Mouse (Mus musculus): ENCODE measurements around the gene Cnrip1. TPM values are rescaled to one million over a fixed set of nuclear protein-coding genes. Genes with fewer than 3 reads are reported as not detected.

Gene Cnrip1
- polyA plus RNA-seq, 1 experiment from 2014 or later, result 93.1 TPM

Other genes starting within 250 kb of the Cnrip1 start
- 0.81 and 0.82 TPM in 2 replicates for gene Fbxo48, start 100.2 kb upstream of the Cnrip1 start, polyA plus RNA-seq (2015; fragmentation: Nextera tagmentation; extraction: Ambion mirVana)
- gene Plek, start 795 bp downstream of the Cnrip1 start, polyA plus RNA-seq (2015; fragmentation: Nextera tagmentation; extraction: Ambion mirVana), result 3.5 and 3.8 TPM in 2 replicates
- gene Ppp3r1, start 107.7 kb downstream of the Cnrip1 start, polyA plus RNA-seq (2015; fragmentation: Nextera tagmentation; extraction: Ambion mirVana), result 149 and 162 TPM in 2 replicates
- 22.5 and 23.0 TPM in 2 replicates for gene Wdr92, start 130.5 kb downstream of the Cnrip1 start, polyA plus RNA-seq (2015; fragmentation: Nextera tagmentation; extraction: Ambion mirVana)
- 48.5 and 50.6 TPM in 2 replicates for gene Pno1, start 160.0 kb downstream of the Cnrip1 start, polyA plus RNA-seq (2015; fragmentation: Nextera tagmentation; extraction: Ambion mirVana)
- 135 and 142 TPM in 2 replicates for gene C1d, start 206.0 kb downstream of the Cnrip1 start, polyA plus RNA-seq (2015; fragmentation: Nextera tagmentation; extraction: Ambion mirVana)

All from midbrain, embryonic 13.5 days (tissue).